Mouse (Mus musculus) ES-Bruce4 (cell line): ENCODE results near the gene 4930539E08Rik.

ENCODE experiments used
- CTCF ChIP-seq: IDR thresholded peaks from one replicate; pipeline ENCODE4 v1.8.1; 2011; ENCODE audit warnings: low read depth, low read length
- EP300 ChIP-seq: IDR thresholded peaks from 2 replicates; pipeline ENCODE4 v1.6.1; 2011; ENCODE audit warnings: low read depth, low read length; ENCODE audit not compliant: insufficient read depth
- POLR2A ChIP-seq: IDR thresholded peaks from one replicate; pipeline ENCODE4 v1.8.1; 2011; ENCODE audit warnings: low read length; ENCODE audit not compliant: insufficient read depth

DNA sequence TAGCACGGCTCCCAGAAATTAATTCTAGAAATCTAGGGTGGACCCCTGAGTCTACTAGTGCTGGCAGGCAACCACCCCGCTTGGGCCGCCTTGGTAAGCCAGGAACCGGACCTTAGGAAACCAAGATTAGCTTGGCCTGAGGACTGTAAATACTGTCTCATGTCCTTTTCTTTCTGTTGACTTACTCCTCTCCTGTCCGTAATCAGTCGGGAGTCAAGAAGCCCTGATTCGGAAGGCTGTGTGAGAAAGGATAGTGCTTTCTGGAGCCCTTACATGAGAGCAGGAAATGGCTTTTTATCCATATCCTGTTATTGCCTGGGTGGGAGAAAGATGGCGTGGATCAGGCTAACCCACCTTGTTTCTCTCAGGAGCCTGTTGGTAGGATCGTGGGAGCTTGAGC is 38.1 kb upstream of the 4930539E08Rik start:
- TF ChIP-seq EP300 (no peak), CTCF (no peak), POLR2A (no peak)
